Mouse (Mus musculus): ENCODE results near the gene Rbms3. TPM values are rescaled to one million over a fixed set of nuclear protein-coding genes. Genes with fewer than 3 reads are reported as not detected.

Rbms3 gene
- polyA plus RNA-seq, 1 experiment: 16.5 TPM

DNA sequence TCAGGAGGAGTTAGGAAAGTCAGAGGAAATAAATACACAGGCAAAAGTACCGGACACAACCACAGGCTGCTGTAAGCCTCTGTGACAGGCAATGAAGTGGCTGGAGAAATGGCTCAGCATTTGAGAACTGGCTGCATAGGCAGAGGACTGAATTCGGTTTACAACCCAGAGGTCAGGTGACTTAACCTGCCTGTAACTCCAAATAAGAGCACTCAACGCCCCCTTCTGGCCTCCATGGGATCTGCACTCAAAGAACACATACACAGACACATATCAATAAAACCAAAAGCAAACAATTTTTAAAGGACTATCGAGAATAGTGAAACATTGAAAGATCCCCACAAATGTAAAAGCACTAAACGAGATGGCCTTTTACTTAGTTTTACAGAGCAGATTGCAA, 1096.3 kb downstream of the Rbms3 start:
- Histone ChIP-seq H3K4me1 (ENCODE audit: control insufficient read depth, insufficient read depth, low read length) (no peaks in the 10 kb centered on the region), H3K27ac (ENCODE audit: insufficient read depth, low read depth, low read length) (no peak overlapping the region), H3K36me3 (ENCODE audit: control insufficient read depth, insufficient read depth, low read length) (no peaks in the 10 kb centered on the region), H3K4me3 (ENCODE audit: insufficient read depth, low read depth, low read length) (no peak overlapping the region), H3K27me3 (replicated peaks; ENCODE audit: control insufficient read depth, insufficient read depth, low read length) (no peaks in the 10 kb centered on the region)
- TF ChIP-seq POLR2A (IDR thresholded peaks at IDR 0.05; ENCODE audit: low read depth, low read length): no peak
- no peak for TF ChIP-seq CTCF (conservative IDR thresholded peaks at IDR 0.05; ENCODE audit: insufficient read depth, insufficient read length, low read depth, low read length)
- DNase-seq: no peak
- WGBS: 82% methylated on average over 5 of the region's 5 CpGs

DNA sequence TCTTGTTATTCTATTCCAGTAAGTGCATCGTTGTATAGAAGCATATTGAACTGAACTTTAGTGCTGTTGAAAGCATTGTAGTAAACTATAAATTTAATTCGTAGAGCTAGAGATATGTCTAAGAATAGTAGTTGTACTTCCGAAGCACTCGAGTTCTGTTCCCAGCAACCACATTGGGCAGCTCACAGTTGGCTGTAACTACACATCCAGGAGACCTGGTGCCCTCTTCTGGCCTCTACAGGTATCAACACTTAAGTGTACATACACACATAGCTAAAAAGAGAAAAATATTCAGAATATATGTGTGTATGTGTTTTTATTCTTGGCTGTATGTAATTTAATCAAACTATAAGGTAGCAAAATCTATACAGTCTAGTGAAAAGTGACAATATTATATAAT, 1098.6 kb downstream of the Rbms3 start:
- 96% methylated on average over 4 of the region's 4 CpGs for WGBS
- Histone ChIP-seq H3K27me3 (replicated peaks; ENCODE audit: control insufficient read depth, insufficient read depth, low read length) (no peaks in the 10 kb centered on the region), H3K4me1 (ENCODE audit: control insufficient read depth, insufficient read depth, low read length) (no peaks in the 10 kb centered on the region), H3K27ac (ENCODE audit: insufficient read depth, low read depth, low read length) (no peak overlapping the region), H3K4me3 (ENCODE audit: insufficient read depth, low read depth, low read length) (no peak overlapping the region), H3K36me3 (ENCODE audit: control insufficient read depth, insufficient read depth, low read length) (no peaks in the 10 kb centered on the region)
- no peak for TF ChIP-seq CTCF (conservative IDR thresholded peaks at IDR 0.05; ENCODE audit: insufficient read depth, insufficient read length, low read depth, low read length)
- TF ChIP-seq POLR2A (IDR thresholded peaks at IDR 0.05; ENCODE audit: low read depth, low read length): no peak
- DNase-seq: no peak

DNA sequence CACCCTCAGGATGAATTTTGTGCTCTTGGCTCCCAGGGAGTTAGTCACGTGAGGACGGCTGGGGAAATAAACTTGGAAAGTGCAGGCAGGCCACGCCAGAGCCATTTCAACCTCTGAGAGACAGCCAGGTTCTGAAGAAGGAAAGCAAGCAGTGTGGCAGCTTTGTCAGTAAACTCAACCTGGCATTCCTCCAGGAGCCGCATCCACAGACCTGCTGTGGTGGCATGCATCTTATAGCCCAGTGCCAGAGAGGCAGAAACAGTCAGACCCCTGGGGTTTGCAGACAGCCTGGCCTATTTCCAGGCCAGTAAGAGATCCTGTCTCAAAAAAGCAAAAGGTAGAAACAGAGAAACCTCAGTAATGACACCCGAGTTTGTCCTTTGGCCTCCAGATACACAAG, 1105.3 kb downstream of the Rbms3 start:
- Histone ChIP-seq H3K27ac (ENCODE audit: insufficient read depth, low read depth, low read length) (no peak overlapping the region), H3K4me1 (ENCODE audit: control insufficient read depth, insufficient read depth, low read length) (no peaks in the 10 kb centered on the region), H3K36me3 (ENCODE audit: control insufficient read depth, insufficient read depth, low read length) (no peaks in the 10 kb centered on the region), H3K4me3 (ENCODE audit: insufficient read depth, low read depth, low read length) (no peak overlapping the region), H3K27me3 (replicated peaks; ENCODE audit: control insufficient read depth, insufficient read depth, low read length) (no peaks in the 10 kb centered on the region)
- DNase-seq: no peak
- TF ChIP-seq POLR2A (IDR thresholded peaks at IDR 0.05; ENCODE audit: low read depth, low read length): no peak
- TF ChIP-seq CTCF (conservative IDR thresholded peaks at IDR 0.05; ENCODE audit: insufficient read depth, insufficient read length, low read depth, low read length): no peak
- WGBS: 66% methylated on average over 5 of the region's 5 CpGs
